Mouse (Mus musculus) ES-Bruce4 (cell line): ENCODE data around the gene Inpp4a.

ENCODE experiments used
- CTCF ChIP-seq: IDR thresholded peaks from one replicate; pipeline ENCODE4 v1.8.1; 2011; ENCODE audit warnings: low read depth, low read length
- EP300 ChIP-seq: IDR thresholded peaks from 2 replicates; pipeline ENCODE4 v1.6.1; 2011; ENCODE audit warnings: low read depth, low read length; ENCODE audit not compliant: insufficient read depth

- TF ChIP-seq CTCF (no peak), EP300 (no peak)
Measured at GRCm38 (mm10) chr1:37307586-37307985, 7.9 kb downstream of the Inpp4a start.
